Mouse (Mus musculus): ENCODE data around the gene Sel1l. TPM values are rescaled to one million over a fixed set of nuclear protein-coding genes. Genes with fewer than 3 reads are reported as not detected.

The Sel1l gene
- total RNA-seq, 2 experiments from 2014 or later, result 46.1 to 46.4 TPM

GRCm38 (mm10) chr12:91780531-91780930 lies 68.4 kb downstream of the Sel1l start:
- no peak for DNase-seq (ENCODE audit: low spot score)

- DNase-seq (ENCODE audit: low spot score), result peak; percentile 87
Measured at GRCm38 (mm10) chr12:91779004-91779365, 70.0 kb downstream of the Sel1l start.

- peak; percentile 53 for DNase-seq (ENCODE audit: low spot score)
Measured at GRCm38 (mm10) chr12:91778211-91779003, 70.5 kb downstream of the Sel1l start.

GRCm38 (mm10) chr12:91776342-91776741 lies 72.6 kb downstream of the Sel1l start:
- no peak for DNase-seq (ENCODE audit: low spot score)

GRCm38 (mm10) chr12:91774811-91775284 lies 74.1 kb downstream of the Sel1l start:
- peak; percentile 82 for DNase-seq (ENCODE audit: low spot score)

- peak; percentile 66 for DNase-seq (ENCODE audit: low spot score)
Measured at GRCm38 (mm10) chr12:91768871-91769270, 80.1 kb downstream of the Sel1l start.

GRCm38 (mm10) chr12:91768176-91768575 lies 80.8 kb downstream of the Sel1l start:
- no peak for DNase-seq (ENCODE audit: low spot score)

- DNase-seq (ENCODE audit: low spot score), result peak; percentile 67
Measured at GRCm38 (mm10) chr12:91766338-91767107, 82.4 kb downstream of the Sel1l start.

- DNase-seq (ENCODE audit: low spot score), result no peak
Measured at GRCm38 (mm10) chr12:91765504-91765903, 83.5 kb downstream of the Sel1l start.

GRCm38 (mm10) chr12:91765054-91765453 lies 83.9 kb downstream of the Sel1l start:
- no peak for DNase-seq (ENCODE audit: low spot score)

- no peak for DNase-seq (ENCODE audit: low spot score)
Measured at GRCm38 (mm10) chr12:91764471-91764870, 84.5 kb downstream of the Sel1l start.

GRCm38 (mm10) chr12:91759836-91760235 lies 89.1 kb downstream of the Sel1l start:
- no peak for DNase-seq (ENCODE audit: low spot score)

GRCm38 (mm10) chr12:91757854-91758562 lies 90.9 kb downstream of the Sel1l start:
- no peak for DNase-seq (ENCODE audit: low spot score)

- no peak for DNase-seq (ENCODE audit: low spot score)
Measured at GRCm38 (mm10) chr12:91756562-91757166, 92.3 kb downstream of the Sel1l start.

Small RNA genes lying within 50 kb of the gene (microRNA-seq; reads per million reads assigned to microRNA genes)
- not detected for gene Gm22015

Other genes starting within 250 kb of the Sel1l start
- 10 to 100 TPM; 69.6 to 75.4 TPM for gene Ston2, start 60.8 kb downstream of the Sel1l start, total RNA-seq (2021)

All from gastrocnemius, adult 18-20 months (tissue).